Mouse (Mus musculus) MEL (cell line): ENCODE measurements around the gene Nol12. TPM values are rescaled to one million over a fixed set of nuclear protein-coding genes. Genes with fewer than 3 reads are reported as not detected.

ENCODE experiments used
- DNase-seq: peaks from one replicate; pipeline ENCODE4 v3.0.0; 2011; ENCODE audit warnings: low read depth, low spot score
- H3K27ac ChIP-seq: 2 replicates; pipeline ENCODE4 v1.5.1; 2012; ENCODE audit warnings: low read depth, mild to moderate bottlenecking, control low read depth, low read length, moderate library complexity; ENCODE audit not compliant: control insufficient read depth
- H3K27me3 ChIP-seq, 2 experiments: fragments of 150-350 bp in 1 of 2; sonication (generic) in 1 of 2; 2 replicates each; pipeline ENCODE4 v1.6.1; 2012; ENCODE audit warnings: low read length in 2 of 2, mild to moderate bottlenecking in 2 of 2, improper control_type of control experiment in 1 of 2, moderate library complexity in 1 of 2; ENCODE audit not compliant: insufficient read depth in 2 of 2, control insufficient read depth in 1 of 2
- H3K36me3 ChIP-seq, 2 experiments: 2 replicates each; pipeline ENCODE4 v1.6.1; 2012 to 2014; ENCODE audit warnings: low read length in 2 of 2, improper control_type of control experiment in 1 of 2, inconsistent platforms in 1 of 2, mild to moderate bottlenecking in 1 of 2; ENCODE audit not compliant: insufficient read depth in 2 of 2, control insufficient read depth in 1 of 2
- H3K4me1 ChIP-seq, 2 experiments: fragments of 150-350 bp in 1 of 2; sonication (generic) in 1 of 2; 2 replicates each; pipeline ENCODE4 v1.6.1; 2012; ENCODE audit warnings: low read length in 2 of 2, improper control_type of control experiment in 1 of 2, mild to moderate bottlenecking in 1 of 2; ENCODE audit not compliant: insufficient read depth in 2 of 2, control insufficient read depth in 1 of 2
- H3K4me3 ChIP-seq, 2 experiments: fragments of 150-350 bp in 1 of 2; sonication (generic) in 1 of 2; 2 replicates each; pipeline ENCODE4 v1.5.1; 2012; ENCODE audit warnings: low read depth in 2 of 2, low read length in 2 of 2, mild to moderate bottlenecking in 2 of 2, moderate library complexity in 2 of 2, control low read depth in 1 of 2, improper control_type of control experiment in 1 of 2; ENCODE audit not compliant: control insufficient read depth in 1 of 2, insufficient read depth in 1 of 2
- H3K79me2 ChIP-seq: 2 replicates; pipeline ENCODE4 v1.6.1; 2012; ENCODE audit warnings: mild to moderate bottlenecking, low read length, moderate library complexity; ENCODE audit not compliant: control insufficient read depth, poor library complexity, insufficient read depth
- H3K9ac ChIP-seq: 2 replicates; pipeline ENCODE4 v1.6.1; 2012; ENCODE audit warnings: low read depth, mild to moderate bottlenecking, control low read depth, low read length, moderate library complexity; ENCODE audit not compliant: control insufficient read depth, poor library complexity, severe bottlenecking
- H3K9me3 ChIP-seq: fragments of 150-350 bp; sonication (generic); replicated peaks from 2 replicates; pipeline ENCODE4 v1.6.1; 2012; ENCODE audit warnings: mild to moderate bottlenecking, low read length, improper control_type of control experiment, moderate library complexity; ENCODE audit not compliant: insufficient read depth
- CHD1 ChIP-seq: IDR thresholded peaks from 2 replicates; pipeline ENCODE4 v1.6.1; 2012; ENCODE audit warnings: low read depth, mild to moderate bottlenecking, inconsistent platforms, low read length, improper control_type of control experiment
- CHD2 ChIP-seq: IDR thresholded peaks from 2 replicates; pipeline ENCODE4 v1.6.1; 2011; ENCODE audit warnings: low read length, improper control_type of control experiment
- EP300 ChIP-seq, 2 experiments: IDR thresholded peaks; 2 replicates each; pipeline ENCODE4 v1.6.1; 2011; ENCODE audit warnings: improper control_type of control experiment in 2 of 2, low read length in 2 of 2, low read depth in 1 of 2, mild to moderate bottlenecking in 1 of 2
- ETS1 ChIP-seq: IDR thresholded peaks from 2 replicates; pipeline ENCODE4 v1.6.1; 2012; ENCODE audit warnings: low read depth, mild to moderate bottlenecking, inconsistent platforms, low read length, improper control_type of control experiment, moderate library complexity
- GABPA ChIP-seq: IDR thresholded peaks from 2 replicates; pipeline ENCODE4 v1.6.1; 2012; ENCODE audit warnings: low read depth, mild to moderate bottlenecking, inconsistent platforms, low read length, improper control_type of control experiment, moderate library complexity
- JUND ChIP-seq: IDR thresholded peaks from 2 replicates; pipeline ENCODE4 v1.6.1; 2011; ENCODE audit warnings: low read depth, mild to moderate bottlenecking, improper control_type of control experiment, low read length
- MEF2A ChIP-seq: IDR thresholded peaks from 2 replicates; pipeline ENCODE4 v1.6.1; 2014; ENCODE audit warnings: low read depth, mild to moderate bottlenecking, inconsistent platforms, low read length, improper control_type of control experiment; ENCODE audit not compliant: poor library complexity, insufficient replicate concordance, severe bottlenecking; ENCODE audit errors: extremely low read depth
- MXI1 ChIP-seq: IDR thresholded peaks from 2 replicates; pipeline ENCODE4 v1.6.1; 2011; ENCODE audit warnings: mild to moderate bottlenecking, low read depth, low read length, improper control_type of control experiment
- MYB ChIP-seq: IDR thresholded peaks from 2 replicates; pipeline ENCODE4 v1.6.1; 2011; ENCODE audit warnings: mild to moderate bottlenecking, low read depth, low read length, improper control_type of control experiment
- MYC ChIP-seq: IDR thresholded peaks from 2 replicates; pipeline ENCODE4 v1.6.1; 2011; ENCODE audit warnings: low read depth, mild to moderate bottlenecking, low read length, improper control_type of control experiment, moderate library complexity
- POLR2AphosphoS2 ChIP-seq: IDR thresholded peaks from 2 replicates; pipeline ENCODE4 v1.6.1; 2011; ENCODE audit warnings: low read length, improper control_type of control experiment
- SIN3A ChIP-seq: IDR thresholded peaks from 2 replicates; pipeline ENCODE4 v1.6.1; 2012; ENCODE audit warnings: low read length, improper control_type of control experiment, inconsistent platforms
- TAL1 ChIP-seq: IDR thresholded peaks from 2 replicates; pipeline ENCODE4 v1.6.1; 2012; ENCODE audit warnings: mild to moderate bottlenecking, inconsistent platforms, low read length, moderate library complexity, mixed read lengths
- TBP ChIP-seq: IDR thresholded peaks from 2 replicates; pipeline ENCODE4 v1.8.0; 2011; ENCODE audit warnings: low read depth, low read length, improper control_type of control experiment
- TCF12 ChIP-seq: IDR thresholded peaks from 2 replicates; pipeline ENCODE4 v1.6.1; 2014; ENCODE audit warnings: low read depth, mild to moderate bottlenecking, inconsistent platforms, low read length, improper control_type of control experiment, moderate library complexity
- USF1 ChIP-seq: IDR thresholded peaks from 2 replicates; pipeline ENCODE4 v1.6.1; 2014; ENCODE audit warnings: low read depth, mild to moderate bottlenecking, inconsistent platforms, low read length, improper control_type of control experiment, moderate library complexity
- ZKSCAN1 ChIP-seq: IDR thresholded peaks from 2 replicates; pipeline ENCODE4 v1.6.1; 2012; ENCODE audit warnings: low read depth, mild to moderate bottlenecking, inconsistent platforms, low read length, improper control_type of control experiment, moderate library complexity
- ZNF384 ChIP-seq: IDR thresholded peaks from 2 replicates; pipeline ENCODE4 v1.6.1; 2012; ENCODE audit warnings: low read depth, mild to moderate bottlenecking, inconsistent platforms, low read length, improper control_type of control experiment
- polyA plus RNA-seq, 2 experiments: library from polyadenylated mRNA; stranded (reverse) in 1 of 2; unstranded in 1 of 2; fragments of >175 nt in 1 of 2; fragments of >200 nt in 1 of 2; gene quantifications; 2 replicates each; pipeline versions ENCODE4 v1.2.1 to v1.2.4; 2012; ENCODE audit warnings: low replicate concordance in 2 of 2, low read depth in 1 of 2; ENCODE audit not compliant: insufficient read length in 2 of 2, insufficient read depth in 1 of 2, missing spikeins in 1 of 2
- total RNA-seq: library from RNA; depleted of rRNA; stranded (reverse); fragments of 300-350 nt; gene quantifications from 2 replicates; pipeline ENCODE4 v1.2.3, GENCODE M21; 2012

The Nol12 gene
- total and polyA plus RNA-seq, 3 experiments, result 40.8 to 127 TPM; not detected in 1

GRCm38 (mm10) chr15:78896149-78896548 is 38.6 kb upstream of the Nol12 start:
- DNase-seq, result no peak
- Histone ChIP-seq H3K36me3 (peaks cover 0 to 15% of the 10 kb centered on the region in 2 experiments; a peak in 3 of 4 replicates), H3K4me1 (peaks cover 11 to 20% of the 10 kb centered on the region in 2 experiments), H3K9ac (no peak overlapping the region), H3K4me3 (no peak overlapping the region), H3K9me3 (no peaks in the 10 kb centered on the region), H3K27me3 (no peaks in the 10 kb centered on the region), H3K79me2 (peaks cover 12% of the 10 kb centered on the region), H3K27ac (no peak overlapping the region)
- TF ChIP-seq ZNF384 (no peak), TAL1 (no peak), ETS1 (no peak), MEF2A (no peak), TBP (no peak), JUND (no peak), CHD2 (no peak), TCF12 (no peak), MXI1 (no peak), USF1 (no peak), CHD1 (no peak), ZKSCAN1 (no peak), SIN3A (no peak), POLR2AphosphoS2 (no peak)

DNA sequence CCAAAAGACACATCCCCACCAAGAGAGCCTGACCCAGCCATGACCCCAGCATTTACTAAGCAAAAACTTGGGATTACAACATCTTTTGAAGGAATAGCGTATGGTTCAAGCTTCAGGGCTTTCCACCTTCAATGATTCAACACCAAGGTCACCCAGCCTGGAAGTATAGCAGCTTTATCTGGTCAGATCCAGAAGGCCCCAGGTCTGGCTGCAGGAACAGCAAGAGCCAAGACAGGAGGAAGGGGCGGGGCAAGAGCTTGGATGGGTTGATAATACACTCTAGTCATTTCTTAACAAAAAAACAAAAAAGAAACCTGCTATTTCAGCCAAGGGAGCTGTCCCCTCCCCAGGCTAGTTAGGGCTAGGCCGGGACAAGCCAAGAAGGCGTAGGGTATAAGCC is 37.2 kb upstream of the Nol12 start:
- H3K4me1 ChIP-seq, result peaks cover 11 to 20% of the 10 kb centered on the region in 2 experiments
- peaks cover 0 to 15% of the 10 kb centered on the region in 2 experiments; a peak in 3 of 4 replicates for H3K36me3 ChIP-seq
- H3K4me3 ChIP-seq, result no peak overlapping the region
- H3K27ac ChIP-seq, result 0 out of 2 replicates have a peak overlapping the region, but pooled peaks have one; percentile 16
- no peaks in the 10 kb centered on the region for H3K27me3 ChIP-seq
- no peaks in the 10 kb centered on the region for H3K9me3 ChIP-seq
- peak; percentile 46 for DNase-seq
- H3K9ac ChIP-seq, result no peak overlapping the region
- peaks cover 12% of the 10 kb centered on the region for H3K79me2 ChIP-seq
- TF ChIP-seq GABPA, result no peak
- 0 out of 4 replicates have a peak, but pooled peaks of 1 of the 2 experiments have one; percentile 17 for TF ChIP-seq EP300 (IDR thresholded peaks at IDR 0.05; ENCODE audit: low read depth in 1 of 2, low read length in 2 of 2)
- TF ChIP-seq TAL1, result peak; percentile 39
- TF ChIP-seq MYC, result no peak
- no peak for TF ChIP-seq MYB
